In genomic region chr8:12905599-12906321, GRCm38 (mm10) we compare ENCODE assay signal across 9 mouse cellular contexts. TPM values are rescaled to one million over a fixed set of nuclear protein-coding genes. Genes with fewer than 3 reads are reported as not detected.
DNase-seq lines count a peak whose midpoint lies in the region; ATAC-seq and TF ChIP-seq lines count a peak whose summit lies in the region.
"Had no signal": no experiment of that assay in that cellular context is flagged by ENCODE, and none has a peak within 500 bp of the region (broad histone marks: within the 10 kb centered on the region; RNA-seq: fewer than 3 reads in every experiment).

No protein-coding gene starts in this region.

- H3K27ac ChIP-seq in gastrocnemius, adult 2 months: peak overlapping the region; percentile 85
- peak overlapping the region; percentile 37 for H3K27ac ChIP-seq in embryonic facial prominence, embryonic 10.5 days (replicated peaks)
- peak overlapping the region; percentile 39 for H3K27ac ChIP-seq in lung, embryonic 15.5 days
- H3K27ac ChIP-seq in neural tube, embryonic 15.5 days (replicated peaks): no peak overlapping the region
- H3K27ac ChIP-seq: embryonic facial prominence, embryonic 12.5 days had no signal

- peaks cover 34% of the 10 kb centered on the region for H3K4me1 ChIP-seq in embryonic facial prominence, embryonic 10.5 days
- H3K4me1 ChIP-seq in lung, embryonic 15.5 days: no peaks in the 10 kb centered on the region
- H3K4me1 ChIP-seq in neural tube, embryonic 15.5 days: no peaks in the 10 kb centered on the region
- H3K4me1 ChIP-seq: embryonic facial prominence, embryonic 12.5 days had no signal

- DNase-seq in gastrocnemius, adult 2 months: peak; percentile 35
- DNase-seq in gastrocnemius, postnatal 4 days (ENCODE audit: low spot score in 2 of 2): no peak
- DNase-seq in embryonic facial prominence, embryonic 10.5 days (ENCODE audit: low spot score): no peak
- peak; percentile 69 for DNase-seq in heart, postnatal 25 days (ENCODE audit: low spot score)
- DNase-seq in right cerebral cortex, postnatal 36 days (ENCODE audit: low spot score in 2 of 2): no peak
- no peak for DNase-seq in layer of hippocampus, adult 8-10 months (ENCODE audit: low spot score in 2 of 2)

- no peak overlapping the region for H3K4me2 ChIP-seq in lung, embryonic 15.5 days
- no peak overlapping the region for H3K4me2 ChIP-seq in neural tube, embryonic 15.5 days
- H3K4me2 ChIP-seq: embryonic facial prominence, embryonic 12.5 days had no signal

- no peak overlapping the region for H3K9ac ChIP-seq in lung, embryonic 15.5 days
- no peak overlapping the region for H3K9ac ChIP-seq in neural tube, embryonic 15.5 days (replicated peaks)
- H3K9ac ChIP-seq: embryonic facial prominence, embryonic 12.5 days had no signal

- 84% methylated on average over 11 of the region's 11 CpGs for WGBS in embryonic facial prominence, embryonic 10.5 days
- WGBS in lung, embryonic 15.5 days: 72% methylated on average over 11 of the region's 11 CpGs
- 85% methylated on average over 11 of the region's 11 CpGs for WGBS in neural tube, embryonic 15.5 days

- H3K27me3 ChIP-seq in embryonic facial prominence, embryonic 10.5 days (replicated peaks; ENCODE audit: low read depth, poor library complexity, severe bottlenecking): no peaks in the 10 kb centered on the region
- no peaks in the 10 kb centered on the region for H3K27me3 ChIP-seq in lung, embryonic 15.5 days
- H3K27me3 ChIP-seq in neural tube, embryonic 15.5 days (replicated peaks): no peaks in the 10 kb centered on the region
- H3K27me3 ChIP-seq: embryonic facial prominence, embryonic 12.5 days had no signal

- intact Hi-C loops in gastrocnemius, adult 2 months (cut with DNase I): loop anchor here (1.0 kb wide), 1 partner anchor 22 kb away; no protein-coding TSS in a partner anchor
- intact Hi-C loops in heart, postnatal 25 days (cut with DNase I): loop anchor here (1.0 kb wide), 1 partner anchor 21 kb away; no protein-coding TSS in a partner anchor

- H3K4me3 ChIP-seq in gastrocnemius, adult 2 months: no peak overlapping the region
- no peak overlapping the region for H3K4me3 ChIP-seq in embryonic facial prominence, embryonic 10.5 days
- no peak overlapping the region for H3K4me3 ChIP-seq in lung, embryonic 15.5 days
- H3K4me3 ChIP-seq in neural tube, embryonic 15.5 days (replicated peaks): no peak overlapping the region
- H3K4me3 ChIP-seq: embryonic facial prominence, embryonic 12.5 days had no signal

- no peaks in the 10 kb centered on the region for H3K9me3 ChIP-seq in embryonic facial prominence, embryonic 10.5 days
- H3K9me3 ChIP-seq in lung, embryonic 15.5 days: no peaks in the 10 kb centered on the region
- H3K9me3 ChIP-seq in neural tube, embryonic 15.5 days (replicated peaks): no peaks in the 10 kb centered on the region
- H3K9me3 ChIP-seq: embryonic facial prominence, embryonic 12.5 days had no signal

- TF ChIP-seq CTCF in gastrocnemius, adult 2 months (IDR thresholded peaks at IDR 0.05): no peak

- H3K36me3 ChIP-seq in embryonic facial prominence, embryonic 10.5 days (replicated peaks): no peaks in the 10 kb centered on the region
- no peaks in the 10 kb centered on the region for H3K36me3 ChIP-seq in lung, embryonic 15.5 days
- no peaks in the 10 kb centered on the region for H3K36me3 ChIP-seq in neural tube, embryonic 15.5 days
- H3K36me3 ChIP-seq: embryonic facial prominence, embryonic 12.5 days had no signal

- no peak for ATAC-seq in lung, embryonic 15.5 days (ENCODE audit: borderline replicate concordance, extremely low read depth, low FRiP score, low TSS enrichment)
- no peak for ATAC-seq in neural tube, embryonic 15.5 days (ENCODE audit: low FRiP score)

RNA-seq across cellular contexts. Expression of gene Mcf2l, which starts 32.2 kb away (rescaled TPM):
- total RNA-seq in gastrocnemius, adult 2 months (2021): 10 to 100 TPM; 26.0 to 49.7 TPM
- 10 to 100 TPM; 36.0 to 42.4 TPM for total RNA-seq in gastrocnemius, postnatal 4 days (2021)
- 15.8 and 17.4 TPM in 2 replicates for polyA plus RNA-seq in embryonic facial prominence, embryonic 10.5 days (2016; fragmentation: Nextera tagmentation; extraction: Ambion mirVana)
- total RNA-seq in heart, postnatal 25 days (2021): 10 to 100 TPM; 44.7 to 69.4 TPM
- polyA plus RNA-seq in lung, embryonic 15.5 days (2015; fragmentation: Nextera tagmentation; extraction: Ambion mirVana): 11.5 and 12.0 TPM in 2 replicates
- 104 and 120 TPM in 2 replicates for polyA plus RNA-seq in neural tube, embryonic 15.5 days (2015; fragmentation: Nextera tagmentation; extraction: Ambion mirVana)
- 100 to 1,000 TPM; 191 to 291 (median 234) TPM for total RNA-seq in layer of hippocampus, adult 8-10 months (2022)

Comparison
In these comparisons a context has a peak if more than half of its experiments do, and no peak if none do; other contexts are left out.
1. DNase-seq: peak in gastrocnemius, adult 2 months (single experiment) and heart, postnatal 25 days (single experiment); none in gastrocnemius, postnatal 4 days (0 of 2), embryonic facial prominence, embryonic 10.5 days (single experiment), right cerebral cortex, postnatal 36 days (0 of 2) and layer of hippocampus, adult 8-10 months (0 of 2).